Mouse (Mus musculus) layer of hippocampus, postnatal 25 days (tissue): ENCODE results near the gene Map2k4. TPM values are rescaled to one million over a fixed set of nuclear protein-coding genes. Genes with fewer than 3 reads are reported as not detected.

Experiments
- DNase-seq, 2 experiments: peaks; one replicate each; pipeline ENCODE4 v3.0.0; 2022; ENCODE audit warnings: mixed read lengths in 2 of 2, low spot score in 1 of 2; ENCODE audit errors: extremely low spot score in 1 of 2
- total RNA-seq, 2 experiments: library from RNA; stranded (reverse); gene quantifications; 2 replicates each; pipeline ENCODE4 v1.2.3; 2021

Gene Map2k4
- total RNA-seq, 2 experiments from 2014 or later: 196 TPM

DNA sequence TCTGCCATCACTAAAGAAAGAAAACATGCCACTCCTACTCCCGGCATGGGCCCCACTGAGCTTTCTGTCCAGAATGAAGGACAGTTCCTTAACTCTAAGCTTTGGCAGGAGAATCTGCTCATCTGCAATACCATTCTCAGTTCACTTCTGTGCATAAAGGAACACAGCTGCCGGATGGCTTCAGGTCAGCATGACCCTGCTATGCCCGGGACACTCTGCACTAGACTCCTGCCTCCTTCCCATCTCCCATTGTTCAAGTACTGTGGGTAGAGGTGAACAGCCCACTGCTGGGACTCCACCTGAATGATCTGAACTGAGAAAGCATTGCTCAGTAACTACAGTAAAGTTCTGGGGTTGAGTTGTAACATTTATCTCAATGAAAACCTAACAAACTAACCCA, 66.5 kb downstream of the Map2k4 start:
- DNase-seq: no peak

DNA sequence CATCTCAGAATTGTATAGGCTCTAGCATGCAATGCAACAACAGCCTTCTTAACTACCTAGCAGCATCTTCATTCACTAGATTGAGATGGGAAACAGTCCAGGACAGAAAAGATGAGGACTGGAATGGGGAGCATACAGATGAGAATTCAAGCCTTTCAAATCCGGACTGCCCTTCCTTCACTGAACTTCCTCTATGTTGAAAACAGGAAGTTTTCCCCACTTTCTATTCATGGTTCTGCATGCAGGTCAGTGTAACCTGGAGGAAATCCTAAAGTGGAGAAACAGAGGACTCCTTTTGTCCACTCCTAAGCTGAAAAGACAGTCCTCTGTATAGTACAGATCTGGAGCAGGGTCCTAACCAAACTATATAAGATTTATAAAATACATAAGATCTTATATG, 68.1 kb downstream of the Map2k4 start:
- DNase-seq: no peak

DNA sequence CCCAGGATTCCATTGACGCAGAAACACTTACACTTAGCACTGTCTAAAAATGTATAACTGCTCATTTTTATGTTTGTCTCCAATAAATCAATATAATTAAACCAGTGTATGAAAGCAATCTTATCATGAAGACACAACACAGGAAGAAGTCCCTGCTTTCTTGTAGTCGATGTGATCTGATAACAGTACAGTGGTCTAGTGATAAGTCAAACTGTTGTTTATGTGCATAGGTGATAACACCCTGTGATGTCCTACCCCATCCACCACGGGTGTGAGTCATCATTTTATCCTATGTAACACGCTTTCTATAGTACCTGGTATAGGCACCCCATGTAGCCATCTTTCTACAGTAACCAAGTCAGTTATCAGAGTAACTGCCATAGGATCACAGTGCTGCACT, 74.3 kb downstream of the Map2k4 start:
- DNase-seq: no peak

DNA sequence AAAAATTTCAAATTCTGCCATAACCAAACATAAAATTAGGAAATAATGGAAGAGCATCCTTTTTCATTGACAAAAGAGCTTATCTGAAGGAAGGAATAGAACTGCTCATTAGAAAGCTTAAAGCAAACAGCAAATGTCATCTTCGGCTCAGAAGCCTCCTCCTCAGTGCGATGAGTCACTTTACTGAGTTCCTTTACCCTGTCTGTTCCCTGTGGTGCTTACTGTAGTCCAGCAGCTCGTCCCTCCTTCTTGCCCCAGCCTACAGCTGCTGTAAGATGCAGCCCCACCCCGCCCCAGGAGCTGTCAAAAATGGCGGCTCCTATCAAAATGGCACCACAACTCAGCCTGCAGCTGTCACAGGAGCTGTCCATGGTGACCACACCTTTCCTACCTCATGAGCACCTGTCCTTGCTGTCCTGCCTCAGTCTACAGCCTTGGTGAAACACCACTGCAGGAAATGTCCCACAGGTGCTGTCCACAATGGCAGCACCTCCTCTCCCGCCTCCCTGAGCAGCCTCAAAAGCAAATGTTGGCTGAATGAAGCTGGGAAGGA, 75.3 kb downstream of the Map2k4 start:
- DNase-seq: no peak

DNA sequence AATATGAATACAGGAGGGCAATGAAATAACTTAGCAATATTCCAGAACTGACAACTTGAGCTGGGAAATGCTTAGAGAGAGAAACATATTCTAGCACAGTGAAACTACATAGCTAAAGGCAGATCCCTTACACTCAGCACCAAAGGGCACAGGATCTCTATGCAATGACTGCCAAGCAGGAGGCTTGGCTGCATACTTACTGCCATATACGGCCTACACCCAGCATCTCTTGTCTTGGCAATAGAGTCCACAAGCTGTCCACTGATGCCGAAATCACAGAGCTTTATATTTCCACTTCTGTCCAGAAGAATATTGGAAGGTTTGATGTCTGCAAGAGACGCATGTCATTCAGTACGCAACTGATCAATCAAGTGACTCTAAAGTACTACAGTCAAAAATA, 81.3 kb downstream of the Map2k4 start:
- DNase-seq: no peak

DNA sequence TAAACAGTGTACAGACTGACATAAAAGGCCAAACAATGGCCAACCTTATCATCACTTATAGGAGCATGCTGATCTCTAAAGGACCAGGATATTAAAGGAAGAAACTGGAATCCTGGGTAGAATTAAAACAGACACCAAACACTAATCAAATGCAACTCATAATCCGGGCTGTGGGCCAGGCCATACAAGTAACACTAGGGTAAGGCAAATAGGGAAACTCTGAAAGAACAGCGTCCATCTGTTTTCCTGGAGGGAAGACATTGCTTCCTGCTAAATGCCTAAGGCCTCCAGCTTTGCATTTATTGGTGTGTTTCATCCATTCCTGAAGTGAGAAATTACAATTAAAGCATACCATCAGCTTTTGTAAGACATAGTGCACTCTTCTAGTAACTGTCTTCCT, 81.9 kb downstream of the Map2k4 start:
- DNase-seq: no peak

DNA sequence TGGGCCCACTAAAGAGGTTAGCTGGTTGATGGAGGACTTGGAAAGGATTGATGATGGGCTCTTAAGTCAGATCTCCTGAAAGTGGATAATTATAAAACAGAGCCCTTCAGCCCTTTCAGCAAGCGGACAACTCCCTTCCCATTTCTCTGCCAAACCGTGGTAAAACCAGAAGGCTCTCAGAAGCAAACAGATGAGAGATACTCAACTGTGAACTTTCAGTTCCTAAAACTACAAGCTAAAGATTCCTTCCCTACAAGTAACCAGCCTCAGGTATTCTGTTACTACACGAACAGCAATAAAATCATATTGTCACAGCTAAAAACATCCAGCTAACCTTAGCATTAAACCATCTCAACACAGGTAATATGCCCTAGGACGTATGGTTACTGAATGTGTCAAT, 83.2 kb downstream of the Map2k4 start:
- DNase-seq: no peak

DNA sequence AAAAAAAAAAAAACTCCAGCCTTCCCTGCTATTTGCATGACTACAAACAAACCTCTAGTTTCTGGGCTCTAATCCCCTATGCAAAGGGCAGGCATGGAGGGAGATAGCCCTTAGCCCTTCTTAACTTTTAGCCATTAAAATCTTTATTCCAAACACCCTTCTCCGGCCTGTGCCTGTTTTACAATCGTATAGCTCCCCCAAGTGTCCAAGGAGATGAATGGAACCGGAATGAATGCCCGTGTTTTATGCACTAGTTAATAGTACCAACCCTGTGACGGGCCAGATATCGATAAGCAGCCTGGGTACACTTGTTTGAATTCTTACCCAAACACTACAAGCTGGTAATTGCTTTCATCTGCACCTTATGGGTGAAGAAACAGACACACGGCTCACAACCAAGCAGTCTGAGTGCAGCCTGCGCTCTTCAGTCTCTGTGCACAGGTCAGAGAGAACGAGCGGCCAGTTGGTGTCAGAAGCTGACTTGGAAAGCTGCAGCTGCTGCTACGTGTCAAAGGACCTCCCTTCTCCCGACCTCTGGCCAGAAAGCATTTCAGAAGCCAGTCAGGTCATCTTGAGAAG, 109.2 kb downstream of the Map2k4 start:
- peak; percentile 23 to 24 for DNase-seq

DNA sequence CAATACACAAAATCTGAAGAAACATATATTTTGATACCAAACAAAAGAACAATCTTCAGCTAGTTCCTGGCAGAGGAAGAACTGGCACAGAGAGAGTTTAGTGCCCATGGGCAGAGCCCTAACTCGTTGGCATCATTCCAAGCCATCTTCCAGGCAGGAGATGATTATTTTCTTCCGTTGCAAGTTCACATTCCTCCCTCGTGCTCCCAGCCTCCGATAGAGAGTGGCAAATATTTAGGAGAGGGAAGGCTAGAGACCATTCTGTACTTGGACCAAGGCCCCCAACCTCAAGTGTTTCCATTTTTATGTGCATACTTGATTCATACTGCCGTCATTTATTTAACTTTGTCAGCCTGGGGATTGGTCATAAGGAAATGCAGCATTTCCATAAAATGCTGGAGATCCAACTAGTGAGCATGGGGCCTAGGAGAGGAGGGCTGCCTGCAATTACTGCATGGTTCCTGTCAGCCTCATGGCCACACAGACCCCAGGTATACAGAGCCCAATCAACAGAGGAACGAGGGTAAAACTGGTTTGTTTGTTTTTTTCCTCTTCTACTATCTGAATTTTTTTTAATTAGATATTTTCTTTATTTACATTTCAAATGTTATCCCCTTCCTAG, 120.6 kb downstream of the Map2k4 start:
- no peak for DNase-seq

DNA sequence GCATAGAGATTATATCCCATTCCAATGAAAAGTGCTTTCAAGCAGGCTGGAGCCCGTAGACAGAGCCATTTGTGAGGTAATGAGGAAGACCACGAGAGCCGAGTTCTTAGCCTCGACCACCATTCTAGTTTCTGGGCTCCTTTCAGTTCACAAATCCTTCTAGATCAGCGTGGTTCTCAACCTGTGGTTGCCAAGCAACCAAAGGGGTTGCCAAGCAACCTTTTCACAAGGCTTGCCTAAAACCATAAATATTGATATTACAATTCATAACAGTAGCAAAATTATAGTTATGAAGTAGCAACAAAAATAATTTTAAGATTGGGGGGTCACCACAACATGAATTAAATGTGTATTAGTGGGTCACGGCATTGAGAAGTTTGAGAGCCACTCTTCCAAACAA, 123.2 kb downstream of the Map2k4 start:
- DNase-seq: no peak

DNA sequence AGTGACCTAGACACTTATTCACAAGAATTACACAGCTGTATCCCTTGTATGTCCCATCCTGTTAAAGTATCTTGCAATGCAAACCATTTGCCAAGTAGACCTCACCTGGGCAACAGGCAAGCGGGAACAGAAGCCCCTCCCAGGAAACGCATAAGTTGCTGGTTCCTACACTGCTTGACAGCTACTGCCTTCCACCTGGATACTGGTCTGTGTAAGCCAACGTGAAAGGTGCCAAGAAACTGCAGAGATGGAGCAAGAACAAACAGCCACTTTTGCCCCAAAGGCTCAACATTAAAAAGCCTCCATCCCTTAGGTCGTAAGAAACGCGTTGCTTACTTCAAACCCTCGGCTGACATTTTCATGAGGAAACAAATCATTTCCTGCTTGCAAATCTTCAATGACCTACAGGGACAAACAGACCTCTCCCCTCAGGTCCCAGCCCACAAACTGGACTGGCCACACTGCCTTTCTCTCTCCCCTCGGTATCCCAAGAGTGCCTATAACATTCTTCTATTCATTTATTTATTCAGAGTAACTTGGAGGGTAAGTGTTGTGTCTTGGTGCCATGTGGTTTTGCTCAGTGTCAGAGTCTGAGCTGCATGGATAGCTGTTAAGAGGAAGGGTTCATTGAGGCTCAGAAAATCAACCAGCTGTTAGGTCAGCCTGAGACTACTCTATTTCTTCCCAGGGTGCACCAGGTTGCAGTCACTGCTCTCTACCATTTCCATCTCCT, 126.1 kb downstream of the Map2k4 start:
- no peak for DNase-seq

DNA sequence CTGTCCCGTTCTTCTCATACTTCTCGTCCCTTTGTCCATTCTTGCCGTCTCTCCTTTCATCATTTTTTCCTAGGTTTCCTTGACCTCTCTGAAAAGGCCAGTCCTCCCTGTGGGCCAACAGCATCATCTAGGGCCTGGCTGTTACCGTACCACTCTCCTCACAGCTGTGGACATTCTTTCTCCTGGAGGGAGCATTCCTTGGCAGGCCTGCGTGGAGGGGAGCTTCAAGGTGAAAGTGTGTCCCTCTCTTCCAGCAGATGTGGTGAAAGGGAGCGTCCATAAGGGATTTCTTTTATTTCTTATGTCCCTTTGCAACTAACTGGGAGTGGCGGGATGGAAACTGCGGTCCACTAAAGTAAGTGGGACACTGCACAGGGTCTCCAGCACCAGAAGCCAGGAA, 134.2 kb downstream of the Map2k4 start:
- no peak for DNase-seq

DNA sequence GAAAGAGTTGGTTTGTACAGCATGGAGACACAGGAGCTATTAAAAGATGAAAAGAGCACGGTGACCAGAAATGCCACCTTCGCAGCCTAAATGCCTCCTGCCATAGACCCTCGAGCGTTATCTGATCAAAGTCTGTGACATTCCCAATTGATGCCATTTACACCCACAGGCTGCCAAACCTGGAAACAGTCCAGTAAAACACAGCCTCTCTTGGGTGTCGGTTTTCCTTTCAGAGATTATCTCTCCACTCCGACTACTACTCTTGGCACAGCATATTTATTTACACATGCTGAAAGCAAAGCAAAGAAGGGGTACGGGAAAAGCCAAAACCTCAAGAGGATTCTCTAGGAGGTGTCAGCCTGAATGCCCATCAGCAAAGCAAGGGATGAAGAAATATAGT, 136.7 kb downstream of the Map2k4 start:
- no peak for DNase-seq

DNA sequence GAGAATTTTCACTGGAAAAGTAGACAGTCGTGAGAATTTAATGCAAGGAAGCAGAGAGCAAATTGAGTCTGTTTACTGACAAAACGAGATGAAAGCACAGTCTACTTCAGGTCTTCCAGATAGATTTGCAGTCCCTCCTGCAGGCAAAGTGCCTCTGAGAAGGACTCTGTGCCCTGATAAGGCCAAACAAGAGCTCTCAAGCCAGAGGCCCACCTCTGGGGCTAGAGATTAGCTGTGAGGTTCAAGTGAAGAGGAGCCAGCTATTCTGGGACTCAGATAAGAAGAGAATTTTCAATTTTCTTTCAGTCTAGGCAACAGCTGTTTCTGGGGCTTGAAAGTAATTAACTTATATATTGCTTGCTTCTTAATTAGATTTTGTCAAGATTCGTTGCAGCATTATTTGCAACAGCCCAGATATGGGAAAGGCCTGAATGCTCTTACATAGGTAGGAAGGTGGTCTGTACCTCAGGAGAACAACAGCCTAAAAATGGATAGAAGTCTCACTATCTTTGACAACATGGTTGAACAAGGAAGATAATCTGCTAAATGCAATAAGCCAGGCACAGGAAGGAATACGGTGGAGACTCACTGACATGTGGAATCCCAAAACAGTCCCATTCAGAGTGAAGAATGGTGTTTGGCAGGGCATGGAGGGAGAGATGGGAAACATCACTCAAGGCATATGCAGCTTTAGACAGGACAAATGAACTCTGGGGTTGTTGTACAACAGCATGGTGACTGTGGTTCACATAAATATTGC, 138.0 kb downstream of the Map2k4 start:
- no peak for DNase-seq

DNA sequence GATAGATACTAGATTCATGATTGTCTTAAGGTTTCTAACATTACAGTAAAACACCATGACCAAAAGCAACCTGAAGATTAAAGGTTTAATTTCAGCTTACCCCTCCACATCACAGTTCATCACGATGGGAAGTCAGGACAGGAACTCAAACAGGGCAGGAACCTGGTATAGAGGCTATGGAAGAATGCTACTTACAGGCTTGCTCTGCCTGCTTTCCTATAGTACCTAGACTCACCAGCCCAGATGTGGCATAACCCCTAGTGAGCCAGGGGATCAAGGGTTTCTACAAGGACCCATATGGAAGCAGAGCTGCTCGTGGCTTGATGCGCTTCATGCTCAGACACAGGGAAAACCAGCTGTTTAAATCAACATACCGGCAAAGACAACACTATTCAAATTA, 138.6 kb downstream of the Map2k4 start:
- no peak for DNase-seq

DNA sequence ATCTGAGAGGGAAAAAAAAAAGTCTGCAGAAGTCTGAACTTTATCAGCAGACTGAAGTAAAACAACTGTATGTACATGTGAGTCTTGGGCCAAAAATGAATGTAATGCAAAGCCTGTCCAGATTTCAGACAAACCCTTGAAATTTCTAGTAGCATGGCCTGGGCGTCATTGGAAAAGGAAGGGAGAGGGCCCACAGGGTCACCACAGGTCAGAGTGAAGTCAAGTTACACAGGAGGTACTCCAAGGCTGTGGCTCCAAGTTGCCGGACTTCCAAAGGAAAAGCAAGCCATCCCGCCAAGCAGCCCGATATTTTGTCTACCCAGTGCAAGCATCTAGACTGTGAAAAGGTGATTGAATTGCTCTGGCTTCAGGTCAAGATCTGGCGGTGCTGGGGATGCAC, 141.8 kb downstream of the Map2k4 start:
- DNase-seq: no peak

DNA sequence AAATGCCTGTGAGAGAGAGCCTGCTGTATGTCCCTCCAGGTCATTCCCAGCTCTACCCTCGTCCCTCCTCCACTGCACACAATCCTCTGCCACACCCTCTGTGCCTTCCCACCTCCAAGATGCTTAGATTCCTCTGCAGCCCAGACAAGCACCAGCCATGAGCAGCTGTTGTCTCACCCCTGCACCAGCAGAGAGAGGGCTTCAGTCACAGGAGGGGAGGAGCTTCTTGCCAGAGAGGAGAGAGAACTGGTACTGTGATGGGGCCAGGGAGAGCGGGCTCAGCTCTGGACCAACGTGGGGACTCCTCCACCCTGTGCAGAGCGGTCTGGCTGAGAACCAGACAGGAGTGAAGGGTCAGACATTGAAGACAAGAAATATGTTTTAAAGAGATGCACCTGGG, 143.6 kb downstream of the Map2k4 start:
- DNase-seq: no peak

DNA sequence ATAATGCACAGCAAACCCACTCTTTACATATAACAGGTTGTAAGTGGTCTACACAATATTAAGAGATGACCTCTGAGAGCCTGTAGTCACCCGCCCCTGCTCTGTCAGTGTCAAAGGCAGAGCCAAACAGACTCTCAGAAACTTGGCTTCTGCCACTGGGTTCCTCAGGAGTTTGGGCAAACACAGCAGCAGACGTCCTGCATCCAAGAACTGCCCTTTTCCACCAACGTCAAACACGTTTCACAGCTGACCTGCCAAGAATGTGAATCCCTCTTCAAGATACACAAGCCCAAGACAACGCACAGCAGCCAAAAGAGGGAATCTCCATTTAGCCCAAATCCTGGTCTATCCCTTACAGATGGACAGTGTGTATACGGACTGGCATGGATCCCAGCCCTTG, 147.8 kb downstream of the Map2k4 start:
- no peak for DNase-seq
